Mouse (Mus musculus) ES-E14 (cell line): Measurements from ENCODE around the gene Ank3.

ENCODE experiments used
- HCFC1 ChIP-seq: IDR thresholded peaks from 2 replicates; pipeline ENCODE4 v1.6.1; 2012; ENCODE audit warnings: low read length, inconsistent platforms, borderline replicate concordance; ENCODE audit not compliant: insufficient read depth
- MAFK ChIP-seq: IDR thresholded peaks from 2 replicates; pipeline ENCODE4 v1.6.1; 2014; ENCODE audit warnings: mild to moderate bottlenecking, low read depth, low read length, inconsistent platforms; ENCODE audit not compliant: insufficient read depth
- ZC3H11A ChIP-seq: IDR thresholded peaks from 2 replicates; pipeline ENCODE4 v1.6.1; 2012; ENCODE audit warnings: low read depth, mild to moderate bottlenecking, inconsistent platforms, low read length, borderline replicate concordance
- ZNF384 ChIP-seq: IDR thresholded peaks from 2 replicates; pipeline ENCODE4 v1.6.1; 2012; ENCODE audit warnings: low read depth, low read length, inconsistent platforms

GRCm38 (mm10) chr10:69981386-69982097, 583.0 kb downstream of the Ank3 start:
- TF ChIP-seq ZNF384 (no peak), HCFC1 (no peak), MAFK (no peak), ZC3H11A (no peak)
